Mouse (Mus musculus): ENCODE results near the gene Rap1b. TPM values are rescaled to one million over a fixed set of nuclear protein-coding genes. Genes with fewer than 3 reads are reported as not detected.

Rap1b gene
- polyA plus RNA-seq, 1 experiment from 2014 or later = 132 TPM

DNA sequence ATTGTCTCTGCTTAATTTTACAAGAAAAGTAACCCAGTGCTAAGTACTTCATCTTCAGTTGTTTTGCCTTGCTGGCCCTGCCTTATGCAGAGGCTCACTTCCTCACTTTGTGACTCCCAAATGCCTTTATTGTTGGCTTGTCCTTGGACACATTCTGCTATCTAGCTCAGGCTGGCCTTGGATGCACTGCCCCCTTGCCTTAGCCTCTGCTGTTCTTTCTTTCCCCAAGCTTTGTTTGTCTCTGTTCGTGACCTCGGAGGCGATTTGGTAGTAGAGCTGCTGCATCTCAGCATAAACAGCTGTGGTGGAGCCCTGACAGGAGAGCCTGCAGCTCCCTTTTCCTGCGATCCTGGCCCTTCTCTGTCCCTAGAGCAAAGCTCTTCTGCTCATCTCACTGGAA is 50.6 kb downstream of the Rap1b start:
- 59% methylated on average over 4 of the region's 4 CpGs for WGBS
- no peak overlapping the region for H3K27ac ChIP-seq (replicated peaks)
- no peak for DNase-seq (ENCODE audit: low spot score)

DNA sequence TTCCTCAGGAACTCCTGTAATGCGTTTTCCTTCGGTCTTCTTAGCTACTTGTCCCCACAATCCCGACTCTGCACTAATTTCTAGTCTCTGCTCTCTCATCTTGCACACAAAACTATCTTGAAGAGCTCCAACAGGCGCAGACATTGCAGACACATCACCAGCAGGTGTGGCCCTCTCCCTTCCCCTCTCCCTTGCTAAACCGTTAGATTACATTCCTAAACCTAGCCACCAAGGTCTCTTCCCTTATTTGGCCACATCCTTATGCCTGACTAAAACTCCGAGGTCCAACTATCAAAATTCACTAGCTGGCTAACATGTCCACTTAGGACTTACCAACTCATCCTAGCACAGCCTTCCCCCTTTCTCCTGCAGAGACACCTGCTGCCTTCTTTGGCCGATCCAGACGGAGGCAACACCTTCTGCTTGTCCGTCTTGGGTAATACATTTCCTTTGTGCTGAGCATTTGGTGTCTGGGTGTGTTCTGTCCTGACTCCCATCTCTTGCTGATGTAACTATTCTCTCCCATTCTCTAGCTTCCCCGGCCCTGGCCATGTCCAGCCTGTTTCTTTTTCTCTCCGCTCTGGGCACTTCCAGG is 52.3 kb downstream of the Rap1b start:
- no peaks in the 10 kb centered on the region for H3K4me1 ChIP-seq (replicated peaks; ENCODE audit: control insufficient read depth, insufficient read depth)
- no peak overlapping the region for H3K9ac ChIP-seq (ENCODE audit: low read length)
- no peaks in the 10 kb centered on the region for H3K36me3 ChIP-seq (ENCODE audit: control insufficient read depth, insufficient read depth, low read length)
- H3K4me2 ChIP-seq (replicated peaks; ENCODE audit: low read depth) = peak overlapping the region; percentile 55; the same call in 1 of the 2 replicates
- no peak for DNase-seq (ENCODE audit: low spot score)
- WGBS = 54% methylated on average over 11 of the region's 11 CpGs
- H3K27me3 ChIP-seq (ENCODE audit: control insufficient read depth, insufficient read depth, low read length) = no peaks in the 10 kb centered on the region
- H3K9me3 ChIP-seq (ENCODE audit: control insufficient read depth, low read length) = no peaks in the 10 kb centered on the region
- H3K27ac ChIP-seq (replicated peaks) = peak overlapping the region; percentile 84
- TF ChIP-seq EP300 (optimal IDR thresholded peaks at IDR 0.05) = no peak
- peak; percentile 26; the same call in 1 of the 2 replicates for TF ChIP-seq CTCF (IDR thresholded peaks at IDR 0.05; ENCODE audit: low read depth)
- ATAC-seq (ENCODE audit: low FRiP score, low TSS enrichment) = no peak
- H3K4me3 ChIP-seq (ENCODE audit: low read depth, low read length) = no peak overlapping the region; the same call in 1 of the 2 replicates

More for the DNA sequence above, 50.6 kb downstream of the Rap1b start:
- TF ChIP-seq EP300 (optimal IDR thresholded peaks at IDR 0.05) (no peak), CTCF (IDR thresholded peaks at IDR 0.05; ENCODE audit: low read depth) (no peak)
- H3K36me3 ChIP-seq (ENCODE audit: control insufficient read depth, insufficient read depth, low read length) = no peaks in the 10 kb centered on the region
- no peaks in the 10 kb centered on the region for H3K9me3 ChIP-seq (ENCODE audit: control insufficient read depth, low read length)
- no peak overlapping the region for H3K4me3 ChIP-seq (ENCODE audit: low read depth, low read length)
- ATAC-seq (ENCODE audit: low FRiP score, low TSS enrichment) = no peak
- no peak overlapping the region for H3K4me2 ChIP-seq (replicated peaks; ENCODE audit: low read depth)
- H3K9ac ChIP-seq (ENCODE audit: low read length) = no peak overlapping the region
- no peaks in the 10 kb centered on the region for H3K4me1 ChIP-seq (replicated peaks; ENCODE audit: control insufficient read depth, insufficient read depth)
- no peaks in the 10 kb centered on the region for H3K27me3 ChIP-seq (ENCODE audit: control insufficient read depth, insufficient read depth, low read length)

DNA sequence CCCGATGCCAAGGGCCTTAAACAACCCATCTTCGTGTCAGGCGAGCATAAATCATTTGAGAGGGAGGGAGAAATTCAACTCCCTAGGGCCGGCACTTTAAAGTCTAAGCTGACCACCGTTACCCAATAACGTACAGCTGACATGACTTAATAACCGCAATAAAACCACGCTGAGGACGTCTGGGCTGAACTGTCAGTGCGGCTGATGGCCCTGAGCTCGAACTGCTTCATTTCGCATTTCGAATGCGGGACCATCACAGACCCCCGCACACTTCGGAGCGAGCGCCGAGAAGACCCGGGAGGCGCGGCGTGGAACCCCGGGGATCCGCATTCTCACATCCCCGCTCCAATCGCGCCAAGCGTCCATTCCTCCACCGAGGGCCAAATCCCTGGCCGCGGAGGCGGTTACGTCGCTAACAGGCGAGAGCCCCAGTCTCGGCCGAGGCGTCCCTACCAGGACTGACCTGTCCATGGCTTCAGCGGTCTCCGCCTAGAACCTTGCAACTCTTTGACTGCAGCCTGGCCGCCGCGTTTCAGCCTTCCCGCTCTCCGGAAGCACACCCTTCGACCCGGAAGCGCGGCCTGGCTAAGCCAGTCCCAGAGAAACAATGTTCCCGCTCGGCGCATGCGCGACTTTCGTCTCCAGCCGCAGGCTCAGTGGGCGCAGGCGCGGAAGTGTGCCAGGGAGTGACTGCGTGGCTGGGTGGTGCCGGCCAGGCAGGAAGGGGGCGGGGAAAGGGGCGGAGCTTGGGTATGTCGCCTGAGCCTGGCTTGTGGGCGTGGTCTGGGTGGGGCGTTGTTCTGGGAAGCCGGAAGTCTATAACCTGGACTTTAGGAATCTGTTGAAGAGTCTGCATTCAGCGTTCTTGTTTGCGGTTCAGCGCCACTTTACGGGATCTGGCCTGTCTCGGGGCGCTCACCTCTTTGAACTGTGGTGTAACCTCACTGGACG is 53.4 kb downstream of the Rap1b start, which contains the start of gene Nup107:
Gene Nup107 (minus strand): TSS at position 565 of the 951 bp plus-strand sequence.
- Histone ChIP-seq H3K27ac (replicated peaks) (peak within 1 kb of the TSS; percentile 84), H3K4me3 (ENCODE audit: low read depth, low read length) (peak within 1 kb of the TSS; percentile 79), H3K9ac (ENCODE audit: low read length) (peak within 1 kb of the TSS; percentile 85), H3K4me1 (replicated peaks; ENCODE audit: control insufficient read depth, insufficient read depth) (no peaks in the 10 kb centered on the region), H3K4me2 (replicated peaks; ENCODE audit: low read depth) (peak within 1 kb of the TSS; percentile 77), H3K27me3 (ENCODE audit: control insufficient read depth, insufficient read depth, low read length) (no peaks in the 10 kb centered on the region), H3K36me3 (ENCODE audit: control insufficient read depth, insufficient read depth, low read length) (no peaks in the 10 kb centered on the region), H3K9me3 (ENCODE audit: control insufficient read depth, low read length) (no peaks in the 10 kb centered on the region)
- DNase-seq (ENCODE audit: low spot score) = peak; percentile 100
- TF ChIP-seq CTCF (IDR thresholded peaks at IDR 0.05; ENCODE audit: low read depth) (no peak), EP300 (optimal IDR thresholded peaks at IDR 0.05) (no peak)
- under 1% methylated on average over 75 of the region's 75 CpGs for WGBS
- peak; percentile 97 for ATAC-seq (ENCODE audit: low FRiP score, low TSS enrichment)

DNA sequence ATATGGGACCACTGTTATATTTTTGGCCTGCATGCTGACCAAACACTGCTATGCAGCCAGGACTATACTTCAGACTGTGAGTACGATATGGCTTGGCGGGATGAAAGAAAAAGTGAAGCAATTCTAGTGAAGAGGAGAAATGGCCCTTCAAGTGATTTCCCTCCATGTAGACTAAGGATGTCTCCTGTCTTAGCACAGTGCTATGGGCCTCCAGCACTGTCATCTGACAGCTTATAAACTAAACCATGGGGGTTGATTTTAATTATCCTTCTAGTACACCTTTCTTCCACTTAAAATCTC is 54.7 kb downstream of the Rap1b start:
- H3K27ac ChIP-seq (replicated peaks) = no peak overlapping the region
- 84% methylated on average over 2 of the region's 2 CpGs for WGBS

DNA sequence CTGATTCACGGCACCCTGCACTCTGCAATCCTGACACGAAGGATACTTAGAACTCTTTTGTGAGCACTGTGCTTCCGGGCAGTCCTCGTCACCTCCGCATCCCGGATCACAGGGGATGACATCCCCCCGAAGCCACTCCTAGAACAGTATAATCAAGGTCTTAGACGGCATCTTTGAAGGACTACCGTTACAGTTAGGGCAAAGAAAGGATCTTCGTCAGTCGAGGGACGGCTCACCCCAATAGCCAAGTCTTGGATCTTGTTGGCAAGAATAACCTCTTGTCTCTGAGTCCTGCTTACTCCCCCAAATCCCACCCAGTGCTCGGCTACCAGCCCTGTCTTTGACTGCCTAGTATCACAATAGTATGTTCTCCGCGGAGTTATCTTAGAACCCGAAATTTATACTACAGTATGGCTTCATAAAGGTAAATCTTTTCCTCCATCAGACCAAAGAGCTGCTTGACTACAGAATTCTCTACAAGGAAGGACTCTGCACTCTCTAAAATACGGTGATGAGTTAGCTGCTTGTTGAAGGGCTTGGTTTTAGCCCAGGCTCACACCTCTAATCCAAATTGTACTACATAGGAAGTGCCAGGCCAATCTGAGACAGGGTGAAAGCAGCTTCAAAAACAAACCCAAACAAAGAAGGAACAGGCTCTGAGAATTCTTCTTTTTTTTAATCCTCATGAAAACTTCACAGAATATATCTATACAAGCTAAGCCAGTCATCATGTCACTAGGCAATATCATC is 55.2 kb downstream of the Rap1b start:
- 90% methylated on average over 17 of the region's 17 CpGs for WGBS
- H3K4me3 ChIP-seq (ENCODE audit: low read depth, low read length) = no peak overlapping the region
- TF ChIP-seq CTCF (IDR thresholded peaks at IDR 0.05; ENCODE audit: low read depth) (no peak), EP300 (optimal IDR thresholded peaks at IDR 0.05) (no peak)
- H3K27me3 ChIP-seq (ENCODE audit: control insufficient read depth, insufficient read depth, low read length) = no peaks in the 10 kb centered on the region
- ATAC-seq (ENCODE audit: low FRiP score, low TSS enrichment) (no peak), DNase-seq (ENCODE audit: low spot score) (no peak)
- no peak overlapping the region for H3K4me2 ChIP-seq (replicated peaks; ENCODE audit: low read depth)
- H3K4me1 ChIP-seq (replicated peaks; ENCODE audit: control insufficient read depth, insufficient read depth) = no peaks in the 10 kb centered on the region
- no peak overlapping the region for H3K27ac ChIP-seq (replicated peaks)
- no peaks in the 10 kb centered on the region for H3K9me3 ChIP-seq (ENCODE audit: control insufficient read depth, low read length)
- H3K9ac ChIP-seq (ENCODE audit: low read length) = no peak overlapping the region
- no peaks in the 10 kb centered on the region for H3K36me3 ChIP-seq (ENCODE audit: control insufficient read depth, insufficient read depth, low read length)

More for the DNA sequence above, 54.7 kb downstream of the Rap1b start:
- DNase-seq (ENCODE audit: low spot score) (no peak), ATAC-seq (ENCODE audit: low FRiP score, low TSS enrichment) (no peak)
- H3K4me1 ChIP-seq (replicated peaks; ENCODE audit: control insufficient read depth, insufficient read depth) = no peaks in the 10 kb centered on the region
- H3K36me3 ChIP-seq (ENCODE audit: control insufficient read depth, insufficient read depth, low read length) = no peaks in the 10 kb centered on the region
- no peak overlapping the region for H3K9ac ChIP-seq (ENCODE audit: low read length)
- H3K27me3 ChIP-seq (ENCODE audit: control insufficient read depth, insufficient read depth, low read length) = no peaks in the 10 kb centered on the region
- H3K9me3 ChIP-seq (ENCODE audit: control insufficient read depth, low read length) = no peaks in the 10 kb centered on the region
- no peak overlapping the region for H3K4me3 ChIP-seq (ENCODE audit: low read depth, low read length)
- H3K4me2 ChIP-seq (replicated peaks; ENCODE audit: low read depth) = no peak overlapping the region
- no peak for TF ChIP-seq CTCF (IDR thresholded peaks at IDR 0.05; ENCODE audit: low read depth)
- no peak for TF ChIP-seq EP300 (optimal IDR thresholded peaks at IDR 0.05)

All from stomach, postnatal 0 days (tissue).